Mouse (Mus musculus): Measurements from ENCODE around the gene Gm6034.

- TF ChIP-seq POLR2AphosphoS5 (IDR thresholded peaks at IDR 0.05; ENCODE audit: insufficient replicate concordance, low read depth, low read length) (no peak), CTCF (IDR thresholded peaks at IDR 0.05; ENCODE audit: low read depth, low read length) (peak; percentile 97), TAL1 (conservative IDR thresholded peaks at IDR 0.05; ENCODE audit: low read depth, low read length) (no peak), GATA1 (IDR thresholded peaks at IDR 0.05; ENCODE audit: borderline replicate concordance, low read length) (no peak)
Measured at GRCm38 (mm10) chr17:36060829-36061228, 18.1 kb downstream of the Gm6034 start.

Data from G1E (cell line).